Mouse (Mus musculus) kidney, embryonic 16.5 days (tissue): ENCODE results near the gene Pdia3. TPM values are rescaled to one million over a fixed set of nuclear protein-coding genes. Genes with fewer than 3 reads are reported as not detected.
"Not testable (repeated sequence)": the region's sequence is repeated elsewhere in the genome, so short reads cannot be mapped to it uniquely, and the experiment has no call there.

ENCODE experiments used
- ATAC-seq: fragments of 200-750 bp; cut with Nextera tagmentation; 2 replicates; pipeline ENCODE4 v1.8.0; 2017; ENCODE audit warnings: moderate TSS enrichment; ENCODE audit not compliant: low FRiP score, low TSS enrichment
- H3K27ac ChIP-seq: fragments of 300-500 bp; sonication (generic); 2 replicates; pipeline ENCODE4 v1.5.1; 2014; ENCODE audit warnings: low read length
- H3K27me3 ChIP-seq: fragments of 300-500 bp; sonication (generic); 2 replicates; pipeline ENCODE4 v1.6.1; 2014; ENCODE audit warnings: low read length, control low read depth, mixed read lengths; ENCODE audit not compliant: insufficient read depth
- H3K36me3 ChIP-seq: fragments of 300-500 bp; sonication (generic); 2 replicates; pipeline ENCODE4 v1.6.1; 2014; ENCODE audit warnings: low read length, control low read depth, mixed read lengths; ENCODE audit not compliant: insufficient read depth
- H3K4me1 ChIP-seq: fragments of 300-500 bp; sonication (generic); 2 replicates; pipeline ENCODE4 v1.6.1; 2014; ENCODE audit warnings: low read length, control low read depth, mixed read lengths; ENCODE audit not compliant: insufficient read depth
- H3K4me2 ChIP-seq: fragments of 300-500 bp; sonication (generic); replicated peaks from 2 replicates; pipeline ENCODE4 v1.6.1; 2014; ENCODE audit warnings: low read depth, low read length
- H3K4me3 ChIP-seq: fragments of 300-500 bp; sonication (generic); 2 replicates; pipeline ENCODE4 v1.5.1; 2014; ENCODE audit warnings: mild to moderate bottlenecking, low read length
- H3K9ac ChIP-seq: fragments of 300-500 bp; sonication (generic); replicated peaks from 2 replicates; pipeline ENCODE4 v1.6.1; 2014; ENCODE audit warnings: low read length
- H3K9me3 ChIP-seq: fragments of 300-500 bp; sonication (generic); 2 replicates; pipeline ENCODE4 v1.6.1; 2016; ENCODE audit warnings: low read length, control low read depth
- WGBS: fragments of 180-500 bp; shearing (Covaris S2); extraction: QIAGEN DNeasy Blood & Tissue Kit; methylation state at CpG from one replicate; pipeline ENCODE4 v1.1.7; 2014; 5-methylcytosine and 5-hydroxymethylcytosine counted together
- polyA plus RNA-seq: library from polyadenylated mRNA; unstranded; fragments of >200 nt; fragmentation: Nextera tagmentation; extraction: Ambion mirVana; gene quantifications from 2 replicates; pipeline ENCODE4 v1.2.1, GENCODE M21; 2015

Gene Pdia3
- polyA plus RNA-seq, 1 experiment from 2014 or later = 877 TPM

GRCm38 (mm10) chr2:121449545-121450011 is 36.0 kb downstream of the Pdia3 start:
- Histone ChIP-seq H3K4me3 (peak overlapping the region; percentile 97), H3K36me3 (peaks cover 27% of the 10 kb centered on the region), H3K4me2 (peak overlapping the region; percentile 77), H3K27me3 (no peaks in the 10 kb centered on the region), H3K9me3 (no peaks in the 10 kb centered on the region), H3K27ac (peak overlapping the region; percentile 91), H3K9ac (peak overlapping the region; percentile 97), H3K4me1 (peaks cover 21% of the 10 kb centered on the region)
- WGBS = under 1% methylated on average over 53 of the region's 54 CpGs
- peak; percentile 64 for ATAC-seq

GRCm38 (mm10) chr2:121450093-121450492 is 36.5 kb downstream of the Pdia3 start:
- 2% methylated on average over 7 of the region's 7 CpGs for WGBS
- Histone ChIP-seq H3K36me3 (peaks cover 27% of the 10 kb centered on the region), H3K9me3 (no peaks in the 10 kb centered on the region), H3K4me1 (peaks cover 21% of the 10 kb centered on the region), H3K27ac (peak overlapping the region; percentile 91), H3K9ac (peak overlapping the region; percentile 97), H3K4me2 (peak overlapping the region; percentile 77), H3K4me3 (peak overlapping the region; percentile 97), H3K27me3 (no peaks in the 10 kb centered on the region)
- no peak for ATAC-seq

- Histone ChIP-seq H3K4me3 (no peak overlapping the region), H3K9ac (no peak overlapping the region)
- ATAC-seq = no peak
These were observed 38.8 kb downstream of the Pdia3 start for GRCm38 (mm10) chr2:121452361-121452760.

GRCm38 (mm10) chr2:121452990-121453389 is 39.4 kb downstream of the Pdia3 start, which contains the start of gene Hypk:
Gene Hypk (plus strand): TSS chr2:121453290.
- Histone ChIP-seq H3K27me3 (no peaks in the 10 kb centered on the region), H3K4me3 (no peak within 1 kb of the TSS), H3K4me1 (peaks cover 29% of the 10 kb centered on the region), H3K9ac (no peak within 1 kb of the TSS), H3K9me3 (no peaks in the 10 kb centered on the region), H3K4me2 (no peak within 1 kb of the TSS), H3K27ac (no peak within 1 kb of the TSS), H3K36me3 (peaks cover 27% of the 10 kb centered on the region)
- no peak for ATAC-seq
- WGBS = 75% methylated on average over 4 of the region's 4 CpGs

More at GRCm38 (mm10) chr2:121452361-121452760, 38.8 kb downstream of the Pdia3 start:
- Histone ChIP-seq H3K4me1 (peaks cover 27% of the 10 kb centered on the region), H3K4me2 (no peak overlapping the region), H3K27me3 (no peaks in the 10 kb centered on the region), H3K36me3 (peaks cover 27% of the 10 kb centered on the region), H3K9me3 (no peaks in the 10 kb centered on the region), H3K27ac (no peak overlapping the region)
- WGBS = 86% methylated on average over 4 of the region's 4 CpGs

GRCm38 (mm10) chr2:121453917-121454316 is 40.3 kb downstream of the Pdia3 start:
- H3K4me2 ChIP-seq = no peak overlapping the region
- no peaks in the 10 kb centered on the region for H3K27me3 ChIP-seq
- peaks cover 29% of the 10 kb centered on the region for H3K4me1 ChIP-seq
- no peak overlapping the region for H3K27ac ChIP-seq
- no peak for ATAC-seq
- H3K9me3 ChIP-seq = no peaks in the 10 kb centered on the region
- 86% methylated on average over 6 of the region's 6 CpGs for WGBS
- H3K9ac ChIP-seq = no peak overlapping the region
- H3K4me3 ChIP-seq = no peak overlapping the region
- peaks cover 34% of the 10 kb centered on the region for H3K36me3 ChIP-seq

GRCm38 (mm10) chr2:121455534-121455933 is 42.0 kb downstream of the Pdia3 start:
- Histone ChIP-seq H3K9ac (no peak overlapping the region), H3K27me3 (no peaks in the 10 kb centered on the region), H3K27ac (no peak overlapping the region), H3K4me3 (no peak overlapping the region), H3K36me3 (peaks cover 34% of the 10 kb centered on the region), H3K9me3 (no peaks in the 10 kb centered on the region), H3K4me1 (peaks cover 25% of the 10 kb centered on the region), H3K4me2 (no peak overlapping the region)
- no peak for ATAC-seq
- 73% methylated on average over 5 of the region's 5 CpGs for WGBS

- H3K27ac ChIP-seq = peak within 1 kb of the TSS; percentile 81
- H3K9ac ChIP-seq = peak within 1 kb of the TSS; percentile 78
- H3K36me3 ChIP-seq = peaks cover 26% of the 10 kb centered on the region
- no peaks in the 10 kb centered on the region for H3K27me3 ChIP-seq
- peaks cover 16% of the 10 kb centered on the region for H3K4me1 ChIP-seq
- peak within 1 kb of the TSS; percentile 74 for H3K4me3 ChIP-seq
- ATAC-seq = peak; percentile 93
- 4% methylated on average over 41 of the region's 41 CpGs for WGBS
- peak within 1 kb of the TSS; percentile 74 for H3K4me2 ChIP-seq
- H3K9me3 ChIP-seq = no peaks in the 10 kb centered on the region
These were observed 43.4 kb downstream of the Pdia3 start, which contains the start of gene Serinc4 for GRCm38 (mm10) chr2:121456692-121457642. Gene Serinc4 (minus strand): TSS chr2:121456781.

GRCm38 (mm10) chr2:121460071-121460470 is 46.5 kb downstream of the Pdia3 start:
- Histone ChIP-seq H3K27me3 (no peaks in the 10 kb centered on the region), H3K27ac (no peak overlapping the region), H3K9ac (no peak overlapping the region), H3K4me2 (no peak overlapping the region), H3K9me3 (no peaks in the 10 kb centered on the region), H3K4me1 (peaks cover 12% of the 10 kb centered on the region), H3K4me3 (no peak overlapping the region), H3K36me3 (peaks cover 7% of the 10 kb centered on the region; the same call in 1 of the 2 replicates)
- no peak for ATAC-seq
- WGBS = 36% methylated on average over 2 of the region's 2 CpGs

GRCm38 (mm10) chr2:121468982-121469381 is 55.4 kb downstream of the Pdia3 start:
- H3K9ac ChIP-seq, H3K4me1 ChIP-seq, H3K4me2 ChIP-seq, H3K4me3 ChIP-seq, H3K9me3 ChIP-seq, H3K27ac ChIP-seq, H3K36me3 ChIP-seq, ATAC-seq, H3K27me3 ChIP-seq: not testable (repeated sequence)
- 78% methylated on average over 1 of the region's 6 CpGs for WGBS

GRCm38 (mm10) chr2:121472783-121473182 is 59.2 kb downstream of the Pdia3 start:
- not testable (repeated sequence) for ATAC-seq, H3K9ac ChIP-seq, H3K27me3 ChIP-seq, H3K9me3 ChIP-seq, H3K36me3 ChIP-seq, H3K27ac ChIP-seq, H3K4me2 ChIP-seq, H3K4me1 ChIP-seq, H3K4me3 ChIP-seq
- WGBS = 91% methylated on average over 3 of the region's 3 CpGs
